Mouse (Mus musculus) lung, embryonic 14.5 days (tissue): ENCODE results near the gene Pax3. TPM values are rescaled to one million over a fixed set of nuclear protein-coding genes. Genes with fewer than 3 reads are reported as not detected.

Source experiments
- ATAC-seq: fragments of 200-750 bp; cut with Nextera tagmentation; 2 replicates; pipeline ENCODE4 v1.8.0; 2017; ENCODE audit warnings: mild to moderate bottlenecking, moderate TSS enrichment, moderate library complexity; ENCODE audit not compliant: insufficient read depth
- DNase-seq: peaks from one replicate; pipeline ENCODE4 v3.0.0-alpha.2; 2015
- H3K27ac ChIP-seq: fragments of 300-500 bp; sonication (generic); 2 replicates; pipeline ENCODE4 v1.5.1; 2014; ENCODE audit warnings: low read depth, mild to moderate bottlenecking, moderate library complexity
- H3K27me3 ChIP-seq: fragments of 300-500 bp; sonication (generic); 2 replicates; pipeline ENCODE4 v1.6.1; 2014; ENCODE audit warnings: low read length, control low read depth; ENCODE audit not compliant: insufficient read depth
- H3K36me3 ChIP-seq: fragments of 300-500 bp; sonication (generic); 2 replicates; pipeline ENCODE4 v1.6.1; 2014; ENCODE audit warnings: control low read depth; ENCODE audit not compliant: insufficient read depth
- H3K4me1 ChIP-seq: fragments of 300-500 bp; sonication (generic); 2 replicates; pipeline ENCODE4 v1.6.1; 2014; ENCODE audit warnings: antibody characterized with exemption, control low read depth; ENCODE audit not compliant: insufficient read depth
- H3K4me2 ChIP-seq: fragments of 300-500 bp; sonication (generic); 2 replicates; pipeline ENCODE4 v1.6.1; 2014; ENCODE audit warnings: mild to moderate bottlenecking
- H3K4me3 ChIP-seq: fragments of 300-500 bp; sonication (generic); 2 replicates; pipeline ENCODE4 v1.5.1; 2014; ENCODE audit warnings: low read depth, low read length
- H3K9ac ChIP-seq: fragments of 300-500 bp; sonication (generic); 2 replicates; pipeline ENCODE4 v1.6.1; 2014
- H3K9me3 ChIP-seq: fragments of 300-500 bp; sonication (generic); 2 replicates; pipeline ENCODE4 v1.6.1; 2016; ENCODE audit warnings: low read depth, low read length, control low read depth
- CTCF ChIP-seq: IDR thresholded peaks from 2 replicates; pipeline ENCODE4 v1.5.1; 2016; ENCODE audit warnings: antibody characterized with exemption, low read depth
- WGBS: fragments of 180-500 bp; shearing (Covaris S2); extraction: QIAGEN DNeasy Blood & Tissue Kit; methylation state at CpG from one replicate; pipeline ENCODE4 v1.1.7; 2014; 5-methylcytosine and 5-hydroxymethylcytosine counted together
- polyA plus RNA-seq: library from polyadenylated mRNA; unstranded; fragments of >200 nt; fragmentation: Nextera tagmentation; extraction: Ambion mirVana; gene quantifications from 2 replicates; pipeline ENCODE4 v1.2.1, GENCODE M21; 2014

Gene Pax3
- polyA plus RNA-seq, 1 experiment from 2014 or later: not detected

- WGBS: under 1% methylated on average over 74 of the region's 79 CpGs
- H3K4me1 ChIP-seq: no peaks in the 10 kb centered on the region; the same call in 1 of the 2 replicates
- peak; percentile 59 for DNase-seq
- H3K36me3 ChIP-seq: no peaks in the 10 kb centered on the region
- ATAC-seq: peak; percentile 36; the same call in 1 of the 2 replicates
- H3K27ac ChIP-seq: no peak overlapping the region
- H3K4me3 ChIP-seq: peak overlapping the region; percentile 54
- peak overlapping the region; percentile 38 for H3K9ac ChIP-seq
- peak; percentile 26 for TF ChIP-seq CTCF
- H3K4me2 ChIP-seq: peak overlapping the region; percentile 91
- no peaks in the 10 kb centered on the region for H3K9me3 ChIP-seq
- peaks cover 89% of the 10 kb centered on the region for H3K27me3 ChIP-seq
These were observed 20.5 kb upstream of the Pax3 start for GRCm38 (mm10) chr1:78217151-78218034.

GRCm38 (mm10) chr1:78216509-78217141 lies 19.7 kb upstream of the Pax3 start:
- Histone ChIP-seq H3K27ac (no peak overlapping the region), H3K9ac (peak overlapping the region; percentile 38), H3K4me3 (peak overlapping the region; percentile 54), H3K9me3 (no peaks in the 10 kb centered on the region), H3K4me2 (peak overlapping the region; percentile 91), H3K36me3 (no peaks in the 10 kb centered on the region), H3K27me3 (peaks cover 97% of the 10 kb centered on the region), H3K4me1 (no peaks in the 10 kb centered on the region; the same call in 1 of the 2 replicates)
- ATAC-seq (peak; percentile 50; the same call in 1 of the 2 replicates), DNase-seq (peak; percentile 57)
- WGBS: under 1% methylated on average over 52 of the region's 79 CpGs
- TF ChIP-seq CTCF: no peak

GRCm38 (mm10) chr1:78215749-78216508 lies 19.0 kb upstream of the Pax3 start:
- H3K4me3 ChIP-seq: peak overlapping the region; percentile 54
- no peak overlapping the region for H3K9ac ChIP-seq
- ATAC-seq: peak; percentile 66; the same call in 1 of the 2 replicates
- H3K27ac ChIP-seq: no peak overlapping the region
- no peaks in the 10 kb centered on the region; the same call in 1 of the 2 replicates for H3K4me1 ChIP-seq
- no peaks in the 10 kb centered on the region for H3K36me3 ChIP-seq
- peak; percentile 74 for DNase-seq
- H3K4me2 ChIP-seq: peak overlapping the region; percentile 91
- TF ChIP-seq CTCF: peak; percentile 35; the same call in 1 of the 2 replicates
- no peaks in the 10 kb centered on the region for H3K9me3 ChIP-seq
- under 1% methylated on average over 36 of the region's 36 CpGs for WGBS
- H3K27me3 ChIP-seq: peaks cover 98% of the 10 kb centered on the region

- Histone ChIP-seq H3K4me3 (no peak overlapping the region), H3K27me3 (peaks cover 100% of the 10 kb centered on the region), H3K4me1 (no peaks in the 10 kb centered on the region; the same call in 1 of the 2 replicates), H3K27ac (no peak overlapping the region), H3K36me3 (no peaks in the 10 kb centered on the region), H3K9me3 (no peaks in the 10 kb centered on the region), H3K9ac (no peak overlapping the region), H3K4me2 (no peak overlapping the region)
- no peak for ATAC-seq
- no peak for TF ChIP-seq CTCF
- WGBS: 6% methylated on average over 5 of the region's 5 CpGs
- DNase-seq: no peak
These were observed 14.1 kb upstream of the Pax3 start for GRCm38 (mm10) chr1:78211041-78211440.

GRCm38 (mm10) chr1:78210568-78210967 lies 13.6 kb upstream of the Pax3 start:
- Histone ChIP-seq H3K4me3 (no peak overlapping the region), H3K9ac (no peak overlapping the region), H3K36me3 (no peaks in the 10 kb centered on the region), H3K9me3 (no peaks in the 10 kb centered on the region), H3K4me2 (no peak overlapping the region), H3K27me3 (peaks cover 100% of the 10 kb centered on the region), H3K4me1 (no peaks in the 10 kb centered on the region), H3K27ac (no peak overlapping the region)
- no peak for DNase-seq
- ATAC-seq: no peak
- 2% methylated on average over 15 of the region's 15 CpGs for WGBS
- TF ChIP-seq CTCF: no peak

GRCm38 (mm10) chr1:78208281-78208814 lies 11.4 kb upstream of the Pax3 start:
- 2% methylated on average over 9 of the region's 9 CpGs for WGBS
- Histone ChIP-seq H3K9ac (no peak overlapping the region), H3K9me3 (no peaks in the 10 kb centered on the region), H3K36me3 (no peaks in the 10 kb centered on the region), H3K27me3 (peaks cover 100% of the 10 kb centered on the region), H3K4me3 (no peak overlapping the region), H3K4me2 (no peak overlapping the region), H3K27ac (no peak overlapping the region), H3K4me1 (no peaks in the 10 kb centered on the region)
- no peak for TF ChIP-seq CTCF
- no peak for DNase-seq
- no peak for ATAC-seq
